Mouse (Mus musculus): ENCODE measurements at regions not wholly inside any gene's neighbourhood (a gene's known extent, or its start where the extent isn't known, plus 50 kb on each side); places are given as distances from the start of the nearest gene placed in this dataset.

- Histone ChIP-seq H3K4me2 (replicated peaks) (no peak overlapping the region), H3K9me3 (no peaks in the 10 kb centered on the region), H3K4me3 (no peak overlapping the region), H3K27ac (no peak overlapping the region), H3K4me1 (no peaks in the 10 kb centered on the region), H3K9ac (no peak overlapping the region), H3K36me3 (no peaks in the 10 kb centered on the region), H3K27me3 (replicated peaks) (no peaks in the 10 kb centered on the region)
- no peak for ATAC-seq (ENCODE audit: low FRiP score, low read depth)
- WGBS, result 52% methylated on average over 4 of the region's 4 CpGs
These were observed 186.3 kb upstream of the Lpp start for GRCm38 (mm10) chr16:24207056-24207455.

DNA sequence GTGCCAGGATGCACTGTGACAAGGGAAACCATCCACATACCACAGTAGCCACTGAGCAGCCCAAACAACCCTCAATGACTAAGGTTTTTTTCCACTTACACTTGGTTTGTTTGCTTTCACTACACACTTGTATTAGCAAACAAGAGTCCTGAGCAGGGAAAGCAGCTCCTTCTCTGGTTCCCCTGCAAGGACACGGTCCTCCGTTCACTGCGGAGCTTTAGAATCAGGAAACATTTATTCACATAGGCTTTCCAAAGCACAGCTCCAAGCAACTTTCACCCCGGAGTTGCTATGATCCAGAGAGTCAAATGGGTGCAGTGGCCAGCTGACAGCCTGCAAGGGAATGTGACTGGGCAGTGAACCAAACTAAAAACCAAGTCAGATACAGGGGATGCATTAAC lies 186.8 kb upstream of the Lpp start:
- no peak overlapping the region for H3K9ac ChIP-seq
- no peaks in the 10 kb centered on the region for H3K27me3 ChIP-seq (replicated peaks)
- no peaks in the 10 kb centered on the region for H3K4me1 ChIP-seq
- 78% methylated on average over 4 of the region's 4 CpGs for WGBS
- no peaks in the 10 kb centered on the region for H3K9me3 ChIP-seq
- no peak overlapping the region for H3K27ac ChIP-seq
- ATAC-seq (ENCODE audit: low FRiP score, low read depth), result no peak
- H3K4me3 ChIP-seq, result no peak overlapping the region
- no peak overlapping the region for H3K4me2 ChIP-seq (replicated peaks)
- H3K36me3 ChIP-seq, result no peaks in the 10 kb centered on the region

- no peak overlapping the region for H3K9ac ChIP-seq
These were observed 187.7 kb upstream of the Lpp start for GRCm38 (mm10) chr16:24205594-24205993.

DNA sequence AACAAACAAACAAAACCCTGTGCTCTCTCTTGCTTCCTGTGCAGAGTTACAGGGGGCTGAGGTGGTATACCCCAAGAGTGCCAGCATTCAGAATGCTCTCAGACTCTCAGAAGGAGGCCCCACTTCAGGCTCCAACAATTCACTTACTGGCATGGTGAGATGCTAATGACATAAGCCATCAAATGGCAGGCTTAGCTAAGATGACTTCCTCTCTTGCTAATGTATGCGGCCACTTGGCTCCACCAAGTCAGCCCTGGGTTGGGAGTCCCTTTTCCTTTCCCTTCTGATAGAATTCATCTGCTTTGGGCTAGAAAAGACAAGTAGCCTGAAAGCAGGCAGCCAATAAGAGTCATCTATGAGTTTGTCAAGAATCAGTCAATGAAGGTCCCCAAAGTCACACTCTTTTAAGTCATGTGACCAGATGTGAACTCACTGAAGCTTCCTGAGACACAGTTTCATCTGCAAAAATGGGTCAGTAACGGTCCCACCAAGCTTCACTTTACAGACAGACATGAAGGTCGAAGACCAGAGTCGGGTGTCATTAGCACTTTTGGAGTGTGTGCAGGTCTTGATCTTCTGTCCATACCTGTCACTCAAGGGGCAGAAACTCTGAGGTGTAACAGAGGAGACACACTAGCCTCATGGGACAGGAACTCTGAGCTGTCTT lies 189.1 kb upstream of the Lpp start:
- no peak overlapping the region for H3K4me3 ChIP-seq
- no peak overlapping the region for H3K4me2 ChIP-seq (replicated peaks)
- no peaks in the 10 kb centered on the region for H3K27me3 ChIP-seq (replicated peaks)
- H3K4me1 ChIP-seq, result no peaks in the 10 kb centered on the region
- H3K36me3 ChIP-seq, result no peaks in the 10 kb centered on the region
- H3K27ac ChIP-seq, result no peak overlapping the region
- ATAC-seq (ENCODE audit: low FRiP score, low read depth), result no peak
- no peaks in the 10 kb centered on the region for H3K9me3 ChIP-seq
- no peak overlapping the region for H3K9ac ChIP-seq
- WGBS, result 92% methylated on average over 4 of the region's 4 CpGs

More at GRCm38 (mm10) chr16:24205594-24205993, 187.7 kb upstream of the Lpp start:
- no peak overlapping the region for H3K4me2 ChIP-seq (replicated peaks)
- WGBS, result 57% methylated on average over 5 of the region's 5 CpGs
- no peak overlapping the region for H3K4me3 ChIP-seq
- no peak overlapping the region for H3K27ac ChIP-seq
- no peak for ATAC-seq (ENCODE audit: low FRiP score, low read depth)
- H3K9me3 ChIP-seq, result no peaks in the 10 kb centered on the region
- H3K4me1 ChIP-seq, result no peaks in the 10 kb centered on the region
- no peaks in the 10 kb centered on the region for H3K36me3 ChIP-seq
- no peaks in the 10 kb centered on the region for H3K27me3 ChIP-seq (replicated peaks)

DNA sequence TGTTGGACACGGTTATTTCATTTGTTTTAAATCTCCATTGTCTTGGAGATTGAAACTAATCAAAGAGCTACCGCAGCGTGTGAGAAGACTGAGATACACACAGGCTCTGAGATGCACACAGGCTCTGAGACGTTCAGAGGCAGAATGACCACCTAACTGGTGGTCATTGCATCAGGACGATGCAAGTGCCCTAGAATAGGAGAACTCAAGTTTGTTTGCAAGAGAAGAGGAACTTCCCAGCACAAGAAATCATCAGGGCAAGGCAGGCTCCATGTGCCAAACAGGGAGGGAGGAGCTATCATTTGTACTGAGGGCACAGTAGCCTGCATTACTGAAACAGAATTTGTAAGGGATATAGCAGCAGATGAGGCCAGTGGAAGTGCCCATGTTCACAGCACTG lies 190.7 kb upstream of the Lpp start:
- no peaks in the 10 kb centered on the region for H3K36me3 ChIP-seq
- no peaks in the 10 kb centered on the region for H3K9me3 ChIP-seq
- no peak overlapping the region for H3K27ac ChIP-seq
- H3K4me3 ChIP-seq, result no peak overlapping the region
- no peak overlapping the region for H3K4me2 ChIP-seq (replicated peaks)
- H3K4me1 ChIP-seq, result no peaks in the 10 kb centered on the region
- no peaks in the 10 kb centered on the region for H3K27me3 ChIP-seq (replicated peaks)
- ATAC-seq (ENCODE audit: low FRiP score, low read depth), result no peak
- 83% methylated on average over 5 of the region's 5 CpGs for WGBS
- no peak overlapping the region for H3K9ac ChIP-seq

DNA sequence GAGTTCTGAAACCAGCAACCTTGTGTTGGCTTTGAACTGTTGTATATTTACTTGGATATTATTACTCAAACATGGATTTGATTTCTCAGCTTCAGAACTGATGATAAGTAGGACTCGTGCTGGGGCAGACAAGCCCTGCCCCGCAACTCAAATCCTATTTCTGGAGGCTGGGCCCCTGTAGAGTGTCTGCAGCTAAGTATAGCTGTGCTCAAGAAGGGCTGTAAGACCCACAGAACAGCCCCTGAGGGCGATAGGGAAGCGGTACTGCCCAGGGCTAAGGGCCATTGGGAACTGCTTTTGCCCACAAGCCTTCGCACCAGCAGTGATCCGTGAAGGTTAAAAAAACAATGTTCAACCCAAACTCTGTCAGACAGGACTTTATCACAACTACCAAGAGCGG lies 191.9 kb upstream of the Lpp start:
- Histone ChIP-seq H3K36me3 (no peaks in the 10 kb centered on the region), H3K4me2 (replicated peaks) (no peak overlapping the region), H3K9ac (no peak overlapping the region), H3K4me1 (no peaks in the 10 kb centered on the region), H3K27me3 (replicated peaks) (no peaks in the 10 kb centered on the region), H3K27ac (no peak overlapping the region), H3K4me3 (no peak overlapping the region), H3K9me3 (no peaks in the 10 kb centered on the region)
- 84% methylated on average over 7 of the region's 7 CpGs for WGBS
- no peak for ATAC-seq (ENCODE audit: low FRiP score, low read depth)

DNA sequence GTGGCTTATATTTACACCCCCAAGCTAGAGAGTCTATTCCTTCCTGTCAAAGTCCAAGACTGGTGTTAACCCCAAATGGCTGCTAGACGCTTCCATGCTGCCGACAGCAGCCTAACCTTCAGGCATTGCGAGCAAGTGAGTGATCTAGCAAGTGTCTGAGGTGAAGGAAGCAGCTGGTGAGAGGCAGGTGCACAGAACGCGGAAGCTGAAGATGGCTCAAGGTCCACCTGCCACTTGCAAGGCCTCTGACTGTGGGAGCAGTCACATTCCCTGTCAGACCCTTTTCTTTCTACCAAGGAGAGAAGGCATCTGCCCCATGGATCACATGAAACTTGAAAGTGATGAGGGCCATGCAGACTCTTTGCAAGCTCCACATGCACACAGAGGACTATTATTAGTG lies 193.1 kb upstream of the Lpp start:
- Histone ChIP-seq H3K4me2 (replicated peaks) (no peak overlapping the region), H3K36me3 (no peaks in the 10 kb centered on the region), H3K27me3 (replicated peaks) (no peaks in the 10 kb centered on the region), H3K9me3 (no peaks in the 10 kb centered on the region), H3K27ac (no peak overlapping the region), H3K4me1 (no peaks in the 10 kb centered on the region), H3K4me3 (no peak overlapping the region), H3K9ac (no peak overlapping the region)
- no peak for ATAC-seq (ENCODE audit: low FRiP score, low read depth)
- 93% methylated on average over 5 of the region's 5 CpGs for WGBS

- Histone ChIP-seq H3K36me3 (no peaks in the 10 kb centered on the region), H3K4me1 (no peaks in the 10 kb centered on the region), H3K4me2 (replicated peaks) (no peak overlapping the region), H3K9ac (no peak overlapping the region), H3K27ac (no peak overlapping the region), H3K27me3 (replicated peaks) (no peaks in the 10 kb centered on the region), H3K9me3 (no peaks in the 10 kb centered on the region), H3K4me3 (no peak overlapping the region)
- no peak for ATAC-seq (ENCODE audit: low FRiP score, low read depth)
- 83% methylated on average over 18 of the region's 18 CpGs for WGBS
These were observed 193.7 kb upstream of the Lpp start for GRCm38 (mm10) chr16:24199408-24200167.

GRCm38 (mm10) chr16:24198291-24198690 lies 195.0 kb upstream of the Lpp start:
- no peak for ATAC-seq (ENCODE audit: low FRiP score, low read depth)
- Histone ChIP-seq H3K27ac (no peak overlapping the region), H3K4me3 (no peak overlapping the region), H3K9me3 (no peaks in the 10 kb centered on the region), H3K4me1 (no peaks in the 10 kb centered on the region), H3K9ac (no peak overlapping the region), H3K36me3 (no peaks in the 10 kb centered on the region), H3K27me3 (replicated peaks) (no peaks in the 10 kb centered on the region), H3K4me2 (replicated peaks) (no peak overlapping the region)

- Histone ChIP-seq H3K27ac (no peak overlapping the region), H3K4me1 (no peaks in the 10 kb centered on the region), H3K36me3 (no peaks in the 10 kb centered on the region), H3K9me3 (no peaks in the 10 kb centered on the region), H3K9ac (no peak overlapping the region), H3K27me3 (replicated peaks) (no peaks in the 10 kb centered on the region), H3K4me3 (no peak overlapping the region), H3K4me2 (replicated peaks) (no peak overlapping the region)
- no peak for ATAC-seq (ENCODE audit: low FRiP score, low read depth)
- WGBS, result 81% methylated on average over 5 of the region's 5 CpGs
These were observed 195.7 kb upstream of the Lpp start for GRCm38 (mm10) chr16:24197618-24198017.

- H3K27ac ChIP-seq, result no peak overlapping the region
- WGBS, result 84% methylated on average over 2 of the region's 2 CpGs
- H3K4me2 ChIP-seq (replicated peaks), result no peak overlapping the region
- H3K27me3 ChIP-seq (replicated peaks), result no peaks in the 10 kb centered on the region
- no peak for ATAC-seq (ENCODE audit: low FRiP score, low read depth)
- H3K36me3 ChIP-seq, result no peaks in the 10 kb centered on the region
- H3K4me3 ChIP-seq, result no peak overlapping the region
- H3K4me1 ChIP-seq, result no peaks in the 10 kb centered on the region
- no peaks in the 10 kb centered on the region for H3K9me3 ChIP-seq
- H3K9ac ChIP-seq, result no peak overlapping the region
These were observed 199.4 kb upstream of the Lpp start for GRCm38 (mm10) chr16:24193945-24194344.

DNA sequence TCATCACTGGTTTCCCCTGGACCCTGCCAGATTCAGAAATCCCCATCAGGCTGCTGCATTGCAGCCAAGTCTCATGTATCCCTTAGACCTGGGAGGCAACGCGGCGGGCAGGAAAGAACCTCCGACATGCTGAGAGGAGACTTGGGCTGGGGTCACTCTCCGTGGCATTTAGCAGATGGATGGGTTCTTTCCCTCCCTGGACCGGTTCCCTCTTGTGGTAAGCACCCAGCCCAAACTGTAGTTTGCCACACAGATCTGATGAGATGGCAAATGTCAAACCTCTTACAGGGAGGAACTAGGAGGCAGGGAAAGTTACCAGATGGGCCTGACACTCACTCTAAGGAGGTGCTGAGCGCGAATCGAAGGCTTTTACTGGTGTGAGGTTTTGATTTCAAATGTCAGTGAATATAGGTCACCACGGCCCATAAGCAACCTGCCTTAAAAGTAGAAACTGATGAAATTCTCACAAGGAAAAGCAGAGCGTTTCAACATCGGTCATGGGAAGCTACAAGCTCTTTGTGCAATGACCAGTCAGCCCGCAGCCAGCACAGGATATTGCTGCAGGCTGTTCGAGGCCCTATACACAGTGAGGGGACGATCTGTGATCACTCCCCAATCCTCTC lies 199.9 kb upstream of the Lpp start:
- Histone ChIP-seq H3K27me3 (replicated peaks) (no peaks in the 10 kb centered on the region), H3K4me3 (no peak overlapping the region), H3K27ac (no peak overlapping the region), H3K4me2 (replicated peaks) (no peak overlapping the region), H3K9ac (no peak overlapping the region), H3K36me3 (no peaks in the 10 kb centered on the region), H3K9me3 (no peaks in the 10 kb centered on the region), H3K4me1 (no peaks in the 10 kb centered on the region)
- ATAC-seq (ENCODE audit: low FRiP score, low read depth), result no peak
- WGBS, result 72% methylated on average over 15 of the region's 15 CpGs

DNA sequence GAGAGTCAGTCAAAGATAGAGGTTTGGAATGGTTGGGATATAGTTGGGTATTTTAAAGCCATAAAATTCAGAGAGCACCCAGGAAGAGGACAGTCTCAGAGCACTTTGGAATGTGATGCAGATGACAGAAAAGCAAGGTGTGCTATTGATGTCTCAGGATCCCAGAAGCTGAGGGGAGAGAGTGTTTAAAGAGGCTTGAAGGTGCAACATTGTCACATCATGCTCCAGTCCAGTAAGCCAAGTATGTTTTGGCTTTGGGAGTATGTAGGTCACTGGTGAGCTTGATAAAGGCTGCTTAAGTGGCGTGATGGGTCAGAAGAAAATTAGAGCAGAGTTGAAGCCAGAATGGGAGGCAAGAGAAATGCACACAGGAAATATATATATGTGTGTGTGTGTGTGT lies 201.3 kb upstream of the Lpp start:
- 85% methylated on average over 1 of the region's 1 CpGs for WGBS
- Histone ChIP-seq H3K27ac (no peak overlapping the region), H3K4me3 (no peak overlapping the region), H3K9me3 (no peaks in the 10 kb centered on the region), H3K9ac (no peak overlapping the region), H3K4me1 (no peaks in the 10 kb centered on the region), H3K27me3 (replicated peaks) (no peaks in the 10 kb centered on the region), H3K4me2 (replicated peaks) (no peak overlapping the region), H3K36me3 (no peaks in the 10 kb centered on the region)
- no peak for ATAC-seq (ENCODE audit: low FRiP score, low read depth)

All from neural tube, embryonic 12.5 days (tissue).